In genomic region chrX:141370276-141370675, GRCm38 (mm10) we compare ENCODE assay signal across 18 mouse cellular contexts.
A peak's percentile ranks its signal among the peaks of the same experiment; 100 is the strongest.
DNase-seq lines count a peak whose midpoint lies in the region; ATAC-seq and TF ChIP-seq lines count a peak whose summit lies in the region.
"Had no signal": no experiment of that assay in that cellular context is flagged by ENCODE, and none has a peak within 500 bp of the region (broad histone marks: within the 10 kb centered on the region; RNA-seq: fewer than 3 reads in every experiment).

No protein-coding gene starts in this region.

- no peaks in the 10 kb centered on the region for H3K4me1 ChIP-seq in forebrain, embryonic 13.5 days
- H3K4me1 ChIP-seq in forebrain, embryonic 12.5 days: no peaks in the 10 kb centered on the region
- H3K4me1 ChIP-seq in hindbrain, postnatal 0 days (ENCODE audit: insufficient read depth, low read length): no peaks in the 10 kb centered on the region
- no peaks in the 10 kb centered on the region for H3K4me1 ChIP-seq in hindbrain, embryonic 14.5 days (replicated peaks; ENCODE audit: control insufficient read depth, insufficient read depth, low read length)
- no peaks in the 10 kb centered on the region for H3K4me1 ChIP-seq in intestine, embryonic 15.5 days (replicated peaks)
- H3K4me1 ChIP-seq: heart, embryonic 13.5 days had no signal

- H3K9me3 ChIP-seq in forebrain, embryonic 13.5 days (replicated peaks): no peaks in the 10 kb centered on the region
- H3K9me3 ChIP-seq in forebrain, embryonic 12.5 days: no peaks in the 10 kb centered on the region
- no peaks in the 10 kb centered on the region for H3K9me3 ChIP-seq in hindbrain, postnatal 0 days (ENCODE audit: low read length)
- no peaks in the 10 kb centered on the region for H3K9me3 ChIP-seq in hindbrain, embryonic 14.5 days (ENCODE audit: control insufficient read depth, low read length)
- no peaks in the 10 kb centered on the region for H3K9me3 ChIP-seq in intestine, embryonic 15.5 days
- H3K9me3 ChIP-seq: heart, embryonic 13.5 days had no signal

- DNase-seq in hindbrain, postnatal 0 days (ENCODE audit: low spot score): peak; percentile 40
- no peak for DNase-seq in hindbrain, embryonic 14.5 days (ENCODE audit: low spot score)
- peak; percentile 3 for DNase-seq in R1 (ENCODE audit: low read depth, low spot score)
- peak; percentile 4 to 57 for DNase-seq in layer of hippocampus, postnatal 14 days (ENCODE audit: low spot score in 2 of 2)
- DNase-seq: cerebellum, adult 2 months; kidney, postnatal 25 days; lung, postnatal 14 days; right cerebral cortex, adult 18-20 months; thymus, postnatal 14 days had no signal

- peak; percentile 36; the same call in 1 of the 2 replicates for ATAC-seq in forebrain, embryonic 13.5 days
- ATAC-seq in forebrain, embryonic 12.5 days (ENCODE audit: low FRiP score): no peak
- peak; percentile 51; the same call in 1 of the 2 replicates for ATAC-seq in hindbrain, postnatal 0 days
- ATAC-seq in hindbrain, embryonic 14.5 days (ENCODE audit: low FRiP score): no peak
- no peak for ATAC-seq in monocyte, adult 5-6 weeks (replicated peaks; ENCODE audit: insufficient number of reproducible peaks, low FRiP score, low TSS enrichment, poor library complexity, severe bottlenecking)
- ATAC-seq in intestine, embryonic 15.5 days: no peak
- ATAC-seq: intestine, embryonic 16.5 days; Patski had no signal

- WGBS in forebrain, embryonic 13.5 days: 96% methylated on average over 1 of the region's 1 CpGs
- WGBS in forebrain, embryonic 12.5 days: 90% methylated on average over 1 of the region's 1 CpGs
- 81% methylated on average over 1 of the region's 1 CpGs for WGBS in hindbrain, postnatal 0 days
- 81% methylated on average over 1 of the region's 1 CpGs for WGBS in hindbrain, embryonic 14.5 days
- WGBS in intestine, embryonic 15.5 days: 74% methylated on average over 1 of the region's 1 CpGs

- no peak overlapping the region for H3K9ac ChIP-seq in forebrain, embryonic 13.5 days
- H3K9ac ChIP-seq in forebrain, embryonic 12.5 days: no peak overlapping the region
- no peak overlapping the region for H3K9ac ChIP-seq in hindbrain, postnatal 0 days (replicated peaks; ENCODE audit: low read length)
- no peak overlapping the region for H3K9ac ChIP-seq in hindbrain, embryonic 14.5 days
- H3K9ac ChIP-seq in intestine, embryonic 15.5 days: no peak overlapping the region
- H3K9ac ChIP-seq: heart, embryonic 13.5 days; liver, embryonic 14.5 days had no signal

- no peak for TF ChIP-seq CTCF in hindbrain, postnatal 0 days (IDR thresholded peaks at IDR 0.05; ENCODE audit: low read depth)

- H3K4me3 ChIP-seq in forebrain, embryonic 13.5 days: no peak overlapping the region
- no peak overlapping the region for H3K4me3 ChIP-seq in forebrain, embryonic 12.5 days (replicated peaks)
- no peak overlapping the region for H3K4me3 ChIP-seq in hindbrain, postnatal 0 days (ENCODE audit: low read length)
- no peak overlapping the region for H3K4me3 ChIP-seq in hindbrain, embryonic 14.5 days (replicated peaks; ENCODE audit: low read length)
- H3K4me3 ChIP-seq in intestine, embryonic 15.5 days (replicated peaks): no peak overlapping the region
- H3K4me3 ChIP-seq: heart, embryonic 13.5 days had no signal

- no peaks in the 10 kb centered on the region for H3K36me3 ChIP-seq in forebrain, embryonic 13.5 days (ENCODE audit: poor library complexity, severe bottlenecking)
- H3K36me3 ChIP-seq in forebrain, embryonic 12.5 days (replicated peaks): no peaks in the 10 kb centered on the region
- H3K36me3 ChIP-seq in hindbrain, postnatal 0 days (ENCODE audit: insufficient read depth, low read length): no peaks in the 10 kb centered on the region
- no peaks in the 10 kb centered on the region for H3K36me3 ChIP-seq in hindbrain, embryonic 14.5 days (replicated peaks; ENCODE audit: control insufficient read depth, insufficient read depth)
- H3K36me3 ChIP-seq in intestine, embryonic 15.5 days: no peaks in the 10 kb centered on the region
- H3K36me3 ChIP-seq: heart, embryonic 13.5 days had no signal

- H3K27me3 ChIP-seq in forebrain, embryonic 13.5 days: no peaks in the 10 kb centered on the region
- H3K27me3 ChIP-seq in forebrain, embryonic 12.5 days: peaks cover 3% of the 10 kb centered on the region; the same call in 1 of the 2 replicates
- H3K27me3 ChIP-seq in hindbrain, postnatal 0 days (ENCODE audit: insufficient read depth, low read length): no peaks in the 10 kb centered on the region
- H3K27me3 ChIP-seq in hindbrain, embryonic 14.5 days (ENCODE audit: control insufficient read depth, insufficient read depth, low read length): peaks cover 13% of the 10 kb centered on the region
- H3K27me3 ChIP-seq in intestine, embryonic 15.5 days (replicated peaks): 0 out of 2 replicates have a peak, but pooled peaks cover 2% of the 10 kb centered on the region
- H3K27me3 ChIP-seq: heart, embryonic 13.5 days; Patski had no signal

- no peak overlapping the region for H3K4me2 ChIP-seq in forebrain, embryonic 13.5 days
- H3K4me2 ChIP-seq in forebrain, embryonic 12.5 days: no peak overlapping the region
- no peak overlapping the region for H3K4me2 ChIP-seq in hindbrain, postnatal 0 days (ENCODE audit: low read depth, low read length)
- H3K4me2 ChIP-seq in hindbrain, embryonic 14.5 days (replicated peaks): no peak overlapping the region
- no peak overlapping the region for H3K4me2 ChIP-seq in intestine, embryonic 15.5 days (replicated peaks)
- H3K4me2 ChIP-seq: heart, embryonic 13.5 days; midbrain, embryonic 11.5 days had no signal

- no peak overlapping the region for H3K27ac ChIP-seq in forebrain, embryonic 13.5 days
- no peak overlapping the region for H3K27ac ChIP-seq in forebrain, embryonic 12.5 days
- no peak overlapping the region for H3K27ac ChIP-seq in hindbrain, postnatal 0 days
- no peak overlapping the region for H3K27ac ChIP-seq in hindbrain, embryonic 14.5 days
- no peak overlapping the region for H3K27ac ChIP-seq in intestine, embryonic 15.5 days
- H3K27ac ChIP-seq: heart, embryonic 13.5 days; liver, embryonic 14.5 days had no signal

Comparison
In these comparisons a context has a peak if more than half of its experiments do, and no peak if none do; other contexts are left out.
1. ATAC-seq: peak in forebrain, embryonic 13.5 days (single experiment) and hindbrain, postnatal 0 days (single experiment); none in forebrain, embryonic 12.5 days (single experiment), hindbrain, embryonic 14.5 days (single experiment), monocyte, adult 5-6 weeks (single experiment) and intestine, embryonic 15.5 days (single experiment).